Mouse (Mus musculus): ENCODE measurements around the gene Thrb. TPM values are rescaled to one million over a fixed set of nuclear protein-coding genes. Genes with fewer than 3 reads are reported as not detected.

Gene Thrb
- polyA plus RNA-seq, 1 experiment from 2014 or later, result 1.2 TPM

DNA sequence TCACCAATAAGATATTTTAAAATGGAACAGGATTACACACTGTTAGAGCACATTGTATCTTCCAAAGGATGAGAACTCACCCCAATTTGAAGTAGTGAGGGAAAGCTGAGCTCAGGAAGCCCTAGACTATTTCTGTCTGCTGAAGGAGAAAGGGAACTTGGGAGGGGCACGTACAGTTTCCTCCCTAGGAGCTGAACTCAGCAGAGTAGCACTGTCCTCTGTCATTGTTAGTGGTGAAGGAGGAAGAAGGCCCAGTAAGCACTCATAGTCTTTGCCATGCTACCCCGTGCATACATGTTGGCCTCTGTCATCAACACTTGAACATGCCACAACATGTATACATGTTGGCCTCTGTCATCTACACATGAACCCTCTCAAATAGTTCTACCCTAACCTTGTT, 294.0 kb downstream of the Thrb start:
- Histone ChIP-seq H3K27ac (ENCODE audit: low read length) (no peak overlapping the region), H3K9ac (ENCODE audit: low read length) (no peak overlapping the region), H3K36me3 (ENCODE audit: control insufficient read depth, insufficient read depth) (no peaks in the 10 kb centered on the region), H3K4me2 (ENCODE audit: low read depth, low read length) (no peak overlapping the region), H3K4me3 (ENCODE audit: low read length) (no peak overlapping the region), H3K27me3 (ENCODE audit: control insufficient read depth, insufficient read depth, low read length) (no peaks in the 10 kb centered on the region), H3K4me1 (ENCODE audit: control insufficient read depth, insufficient read depth, low read length) (no peaks in the 10 kb centered on the region), H3K9me3 (replicated peaks; ENCODE audit: control insufficient read depth, low read length) (no peaks in the 10 kb centered on the region)
- WGBS, result 75% methylated on average over 2 of the region's 2 CpGs
- no peak for ATAC-seq (replicated peaks; ENCODE audit: extremely low read depth, insufficient read depth, low FRiP score)

DNA sequence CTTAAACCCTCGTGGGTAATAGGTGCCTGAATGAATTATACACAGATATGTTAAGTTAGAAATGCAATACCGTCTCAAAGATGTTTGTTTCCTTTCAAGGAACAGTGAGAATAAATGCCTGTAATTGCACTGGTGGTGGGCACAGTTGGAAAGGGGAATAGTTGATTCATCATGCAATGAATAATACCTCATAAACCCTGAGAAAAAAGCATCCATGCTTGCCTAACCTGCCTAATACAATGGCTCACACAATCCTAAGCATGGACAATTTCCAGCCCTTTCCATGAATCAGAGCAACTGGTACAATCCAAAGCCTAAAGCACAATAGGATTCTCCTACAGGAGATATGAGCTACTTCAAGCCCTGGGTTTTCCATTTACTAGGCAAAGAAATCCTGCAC, 299.8 kb downstream of the Thrb start:
- Histone ChIP-seq H3K36me3 (ENCODE audit: control insufficient read depth, insufficient read depth) (no peaks in the 10 kb centered on the region), H3K27ac (ENCODE audit: low read length) (no peak overlapping the region), H3K9me3 (replicated peaks; ENCODE audit: control insufficient read depth, low read length) (no peaks in the 10 kb centered on the region), H3K4me1 (ENCODE audit: control insufficient read depth, insufficient read depth, low read length) (no peaks in the 10 kb centered on the region), H3K4me2 (ENCODE audit: low read depth, low read length) (no peak overlapping the region), H3K27me3 (ENCODE audit: control insufficient read depth, insufficient read depth, low read length) (no peaks in the 10 kb centered on the region), H3K4me3 (ENCODE audit: low read length) (no peak overlapping the region), H3K9ac (ENCODE audit: low read length) (no peak overlapping the region)
- WGBS, result 47% methylated on average over 2 of the region's 2 CpGs
- no peak for ATAC-seq (replicated peaks; ENCODE audit: extremely low read depth, insufficient read depth, low FRiP score)

DNA sequence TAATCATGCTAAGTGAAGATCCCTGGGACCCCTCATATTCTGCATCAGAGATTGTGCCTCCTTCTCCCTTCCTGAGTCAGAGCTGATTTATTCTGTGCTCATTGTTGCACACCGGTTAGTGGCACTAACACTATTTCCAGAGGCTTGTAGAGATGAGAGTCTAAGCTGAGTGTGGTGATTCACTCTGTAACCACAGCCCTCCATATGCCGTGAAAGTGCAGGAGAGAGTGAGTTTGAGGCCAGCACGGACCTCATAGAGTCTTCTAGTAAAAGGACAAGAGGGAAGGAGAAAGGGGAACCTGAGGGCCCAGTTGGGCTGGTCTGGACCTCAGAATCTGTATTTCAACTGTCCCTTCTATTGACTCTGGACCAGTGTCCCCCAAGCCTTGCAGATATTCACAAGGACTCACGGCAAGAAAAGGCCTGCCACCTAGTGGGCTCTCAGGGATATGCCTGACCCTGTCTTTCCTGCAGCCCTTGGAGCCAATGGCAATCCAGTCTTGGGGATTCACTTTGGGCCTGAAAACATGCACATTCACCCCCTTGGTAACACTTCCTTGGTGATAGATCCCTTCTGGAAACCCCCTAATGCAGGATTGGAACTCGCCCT, 307.2 kb downstream of the Thrb start:
- no peak overlapping the region for H3K4me2 ChIP-seq (ENCODE audit: low read depth, low read length)
- 29% methylated on average over 5 of the region's 5 CpGs for WGBS
- no peaks in the 10 kb centered on the region for H3K4me1 ChIP-seq (ENCODE audit: control insufficient read depth, insufficient read depth, low read length)
- no peak overlapping the region for H3K27ac ChIP-seq (ENCODE audit: low read length)
- no peaks in the 10 kb centered on the region for H3K36me3 ChIP-seq (ENCODE audit: control insufficient read depth, insufficient read depth)
- no peak overlapping the region for H3K9ac ChIP-seq (ENCODE audit: low read length)
- no peak overlapping the region for H3K4me3 ChIP-seq (ENCODE audit: low read length)
- peak; percentile 55; the same call in 1 of the 2 replicates for ATAC-seq (replicated peaks; ENCODE audit: extremely low read depth, insufficient read depth, low FRiP score)
- no peaks in the 10 kb centered on the region for H3K27me3 ChIP-seq (ENCODE audit: control insufficient read depth, insufficient read depth, low read length)
- no peaks in the 10 kb centered on the region for H3K9me3 ChIP-seq (replicated peaks; ENCODE audit: control insufficient read depth, low read length)

DNA sequence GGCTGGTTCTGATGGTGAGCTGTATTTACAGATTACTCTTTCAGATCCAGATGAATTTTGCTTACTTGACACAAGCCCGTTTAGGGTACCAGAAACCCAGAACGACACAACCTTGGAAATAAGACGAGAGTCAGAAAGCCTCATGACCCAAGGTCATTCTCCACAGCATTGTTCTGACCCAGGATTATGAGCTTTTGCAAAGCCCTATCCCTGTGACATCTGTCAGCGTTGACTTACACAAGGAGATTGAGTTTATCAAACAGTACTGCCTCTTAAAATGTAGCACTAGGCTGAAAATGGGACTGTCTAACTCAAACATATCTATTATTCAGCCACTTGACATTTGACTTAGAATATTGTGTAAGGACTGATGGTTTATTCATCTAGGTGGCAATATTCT, 312.1 kb downstream of the Thrb start:
- no peaks in the 10 kb centered on the region for H3K27me3 ChIP-seq (ENCODE audit: control insufficient read depth, insufficient read depth, low read length)
- no peak overlapping the region for H3K9ac ChIP-seq (ENCODE audit: low read length)
- H3K9me3 ChIP-seq (replicated peaks; ENCODE audit: control insufficient read depth, low read length), result no peaks in the 10 kb centered on the region
- no peak overlapping the region for H3K27ac ChIP-seq (ENCODE audit: low read length)
- H3K4me2 ChIP-seq (ENCODE audit: low read depth, low read length), result no peak overlapping the region
- no peaks in the 10 kb centered on the region for H3K4me1 ChIP-seq (ENCODE audit: control insufficient read depth, insufficient read depth, low read length)
- no peaks in the 10 kb centered on the region for H3K36me3 ChIP-seq (ENCODE audit: control insufficient read depth, insufficient read depth)
- no peak for ATAC-seq (replicated peaks; ENCODE audit: extremely low read depth, insufficient read depth, low FRiP score)
- no peak overlapping the region for H3K4me3 ChIP-seq (ENCODE audit: low read length)
- WGBS, result 67% methylated on average over 4 of the region's 4 CpGs

DNA sequence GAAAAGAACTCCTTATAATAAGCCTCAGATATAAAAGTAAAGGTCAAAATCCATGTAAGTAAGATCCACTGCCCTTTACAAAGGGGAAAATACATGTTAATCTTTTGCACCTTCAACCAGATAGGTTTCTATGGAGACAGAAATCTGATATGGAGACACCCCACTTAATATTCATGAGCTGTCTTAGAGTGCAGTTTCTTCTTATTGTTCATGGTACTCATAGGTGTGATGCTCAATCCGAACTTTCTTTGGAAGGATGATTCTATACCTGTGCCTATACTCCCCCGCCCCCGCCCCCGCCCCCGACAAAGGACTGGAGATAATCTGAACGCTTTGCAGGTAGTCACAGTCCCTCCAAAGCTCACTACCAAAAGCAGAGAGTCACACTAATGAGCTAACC, 312.6 kb downstream of the Thrb start:
- no peak for ATAC-seq (replicated peaks; ENCODE audit: extremely low read depth, insufficient read depth, low FRiP score)
- Histone ChIP-seq H3K9ac (ENCODE audit: low read length) (no peak overlapping the region), H3K36me3 (ENCODE audit: control insufficient read depth, insufficient read depth) (no peaks in the 10 kb centered on the region), H3K4me3 (ENCODE audit: low read length) (no peak overlapping the region), H3K9me3 (replicated peaks; ENCODE audit: control insufficient read depth, low read length) (no peaks in the 10 kb centered on the region), H3K27me3 (ENCODE audit: control insufficient read depth, insufficient read depth, low read length) (no peaks in the 10 kb centered on the region), H3K4me1 (ENCODE audit: control insufficient read depth, insufficient read depth, low read length) (no peaks in the 10 kb centered on the region), H3K4me2 (ENCODE audit: low read depth, low read length) (no peak overlapping the region), H3K27ac (ENCODE audit: low read length) (no peak overlapping the region)
- 75% methylated on average over 6 of the region's 6 CpGs for WGBS

DNA sequence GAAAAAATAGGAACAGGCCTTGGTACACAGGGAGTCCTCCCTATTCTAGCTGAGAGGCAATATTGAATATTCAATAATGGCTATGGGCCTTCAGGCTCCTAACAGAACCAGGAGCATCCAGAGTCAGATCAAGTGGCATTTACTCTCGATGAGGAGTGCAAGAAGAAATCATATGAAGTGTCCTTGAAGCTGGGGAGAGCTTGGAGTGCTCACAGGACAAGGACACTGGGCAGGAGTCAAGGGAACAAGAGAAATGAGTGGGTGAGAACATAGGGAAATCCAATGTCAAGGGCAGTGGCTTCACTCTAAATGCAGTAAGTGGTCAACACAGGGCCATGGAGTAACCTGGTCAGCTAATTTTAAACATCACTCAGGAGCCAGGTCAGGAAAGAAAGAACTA, 315.7 kb downstream of the Thrb start:
- H3K9me3 ChIP-seq (replicated peaks; ENCODE audit: control insufficient read depth, low read length), result no peaks in the 10 kb centered on the region
- no peak overlapping the region for H3K27ac ChIP-seq (ENCODE audit: low read length)
- no peak for ATAC-seq (replicated peaks; ENCODE audit: extremely low read depth, insufficient read depth, low FRiP score)
- WGBS, result 65% methylated on average over 1 of the region's 1 CpGs
- H3K9ac ChIP-seq (ENCODE audit: low read length), result no peak overlapping the region
- no peaks in the 10 kb centered on the region for H3K4me1 ChIP-seq (ENCODE audit: control insufficient read depth, insufficient read depth, low read length)
- no peak overlapping the region for H3K4me2 ChIP-seq (ENCODE audit: low read depth, low read length)
- no peaks in the 10 kb centered on the region for H3K27me3 ChIP-seq (ENCODE audit: control insufficient read depth, insufficient read depth, low read length)
- H3K36me3 ChIP-seq (ENCODE audit: control insufficient read depth, insufficient read depth), result no peaks in the 10 kb centered on the region
- H3K4me3 ChIP-seq (ENCODE audit: low read length), result no peak overlapping the region

DNA sequence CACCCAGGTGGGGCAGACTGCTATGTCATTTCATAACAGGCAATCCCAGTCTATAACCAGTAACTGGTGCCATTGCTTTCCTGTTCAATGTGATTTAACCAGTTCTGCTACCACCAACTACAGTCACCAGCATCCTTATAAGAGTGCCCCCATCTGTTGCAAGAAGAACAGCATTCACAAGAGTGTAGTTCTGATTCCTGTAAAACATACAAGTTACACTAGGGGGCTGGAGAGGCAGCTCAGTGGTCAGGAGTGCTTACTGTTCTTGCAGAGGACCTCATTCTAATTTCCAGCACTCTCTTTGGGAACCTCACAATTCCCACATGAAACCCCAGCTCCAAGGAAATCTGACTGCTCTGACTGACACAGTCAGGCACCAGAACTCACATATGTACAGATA, 318.2 kb downstream of the Thrb start:
- no peak for ATAC-seq (replicated peaks; ENCODE audit: extremely low read depth, insufficient read depth, low FRiP score)
- Histone ChIP-seq H3K36me3 (ENCODE audit: control insufficient read depth, insufficient read depth) (no peaks in the 10 kb centered on the region), H3K27me3 (ENCODE audit: control insufficient read depth, insufficient read depth, low read length) (no peaks in the 10 kb centered on the region), H3K27ac (ENCODE audit: low read length) (no peak overlapping the region), H3K9me3 (replicated peaks; ENCODE audit: control insufficient read depth, low read length) (no peaks in the 10 kb centered on the region), H3K9ac (ENCODE audit: low read length) (no peak overlapping the region), H3K4me2 (ENCODE audit: low read depth, low read length) (no peak overlapping the region), H3K4me1 (ENCODE audit: control insufficient read depth, insufficient read depth, low read length) (no peaks in the 10 kb centered on the region), H3K4me3 (ENCODE audit: low read length) (no peak overlapping the region)

DNA sequence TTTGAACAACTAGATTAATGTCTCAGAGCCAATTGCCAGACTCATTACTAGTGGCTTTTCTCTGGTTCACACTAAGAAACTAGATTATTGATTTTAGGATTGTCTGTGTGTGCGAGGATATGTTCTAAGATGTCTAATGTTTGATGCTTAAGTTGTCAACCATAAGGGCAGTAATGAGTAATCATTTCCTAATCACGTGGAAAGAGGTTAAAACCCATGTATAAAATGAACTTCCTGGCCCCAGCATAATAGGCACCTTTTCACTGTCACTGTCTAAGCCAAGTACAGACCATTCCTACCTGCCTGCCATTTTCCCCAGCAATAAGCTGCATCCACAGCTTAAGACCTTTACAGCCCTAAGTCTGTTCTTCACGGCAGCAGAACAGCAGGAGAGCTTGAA, 321.2 kb downstream of the Thrb start:
- H3K4me1 ChIP-seq (ENCODE audit: control insufficient read depth, insufficient read depth, low read length), result no peaks in the 10 kb centered on the region
- H3K4me2 ChIP-seq (ENCODE audit: low read depth, low read length), result no peak overlapping the region
- no peak overlapping the region for H3K4me3 ChIP-seq (ENCODE audit: low read length)
- ATAC-seq (replicated peaks; ENCODE audit: extremely low read depth, insufficient read depth, low FRiP score), result no peak
- H3K9me3 ChIP-seq (replicated peaks; ENCODE audit: control insufficient read depth, low read length), result no peaks in the 10 kb centered on the region
- H3K27me3 ChIP-seq (ENCODE audit: control insufficient read depth, insufficient read depth, low read length), result no peaks in the 10 kb centered on the region
- WGBS, result 69% methylated on average over 3 of the region's 3 CpGs
- no peaks in the 10 kb centered on the region for H3K36me3 ChIP-seq (ENCODE audit: control insufficient read depth, insufficient read depth)
- no peak overlapping the region for H3K27ac ChIP-seq (ENCODE audit: low read length)
- no peak overlapping the region for H3K9ac ChIP-seq (ENCODE audit: low read length)

DNA sequence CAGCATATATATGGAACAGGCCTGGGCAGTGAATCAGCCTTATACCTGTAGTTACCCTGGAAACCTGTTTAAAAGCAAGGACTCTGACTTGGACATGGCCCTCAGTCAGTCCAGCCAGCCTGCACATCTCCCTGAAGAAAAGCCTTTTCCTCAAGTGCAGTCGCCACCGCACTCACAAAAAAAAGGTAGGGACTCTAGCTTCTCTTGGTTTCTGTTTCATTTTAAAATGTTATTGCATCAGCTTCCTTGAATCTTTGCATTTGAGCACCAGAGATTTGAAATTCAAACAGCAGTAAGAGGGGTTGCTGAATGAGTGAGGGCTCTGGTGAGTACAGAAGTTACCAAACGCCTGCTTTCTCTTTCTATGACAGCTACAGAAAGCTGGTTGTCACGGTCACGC, 322.0 kb downstream of the Thrb start:
- Histone ChIP-seq H3K4me3 (ENCODE audit: low read length) (no peak overlapping the region), H3K27me3 (ENCODE audit: control insufficient read depth, insufficient read depth, low read length) (no peaks in the 10 kb centered on the region), H3K9ac (ENCODE audit: low read length) (no peak overlapping the region), H3K36me3 (ENCODE audit: control insufficient read depth, insufficient read depth) (no peaks in the 10 kb centered on the region), H3K9me3 (replicated peaks; ENCODE audit: control insufficient read depth, low read length) (no peaks in the 10 kb centered on the region), H3K27ac (ENCODE audit: low read length) (no peak overlapping the region), H3K4me2 (ENCODE audit: low read depth, low read length) (no peak overlapping the region), H3K4me1 (ENCODE audit: control insufficient read depth, insufficient read depth, low read length) (no peaks in the 10 kb centered on the region)
- ATAC-seq (replicated peaks; ENCODE audit: extremely low read depth, insufficient read depth, low FRiP score), result no peak
- 74% methylated on average over 5 of the region's 5 CpGs for WGBS

DNA sequence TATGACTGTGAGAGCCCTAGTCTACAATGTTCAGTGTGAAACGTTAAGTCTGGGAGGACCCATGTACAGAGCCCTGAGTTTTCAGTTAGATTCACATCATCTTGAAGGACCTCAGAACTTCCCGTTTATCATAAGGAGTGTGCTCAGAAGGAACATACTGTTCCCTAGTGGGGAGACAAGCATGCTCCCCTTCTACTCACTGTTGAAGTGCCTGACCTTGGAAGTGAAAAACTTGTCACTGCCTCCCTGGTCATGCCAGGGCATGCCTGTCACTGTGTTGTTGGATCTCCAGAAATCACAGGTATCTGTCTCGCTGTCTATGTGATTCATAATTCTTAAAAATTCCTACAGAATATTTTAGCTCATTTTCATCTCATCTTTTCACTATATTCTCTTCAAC, 323.3 kb downstream of the Thrb start:
- H3K36me3 ChIP-seq (ENCODE audit: control insufficient read depth, insufficient read depth), result no peaks in the 10 kb centered on the region
- no peak overlapping the region for H3K27ac ChIP-seq (ENCODE audit: low read length)
- H3K27me3 ChIP-seq (ENCODE audit: control insufficient read depth, insufficient read depth, low read length), result no peaks in the 10 kb centered on the region
- 67% methylated on average over 3 of the region's 3 CpGs for WGBS
- H3K9ac ChIP-seq (ENCODE audit: low read length), result no peak overlapping the region
- ATAC-seq (replicated peaks; ENCODE audit: extremely low read depth, insufficient read depth, low FRiP score), result no peak
- H3K9me3 ChIP-seq (replicated peaks; ENCODE audit: control insufficient read depth, low read length), result no peaks in the 10 kb centered on the region
- no peak overlapping the region for H3K4me3 ChIP-seq (ENCODE audit: low read length)
- H3K4me1 ChIP-seq (ENCODE audit: control insufficient read depth, insufficient read depth, low read length), result no peaks in the 10 kb centered on the region
- no peak overlapping the region for H3K4me2 ChIP-seq (ENCODE audit: low read depth, low read length)

All from heart, embryonic 16.5 days (tissue).